In genomic region chr11:43604207-43604606, GRCm38 (mm10) we compare ENCODE assay signal across 19 mouse cellular contexts. TPM values are rescaled to one million over a fixed set of nuclear protein-coding genes. Genes with fewer than 3 reads are reported as not detected.
"Had no signal": no experiment of that assay in that cellular context is flagged by ENCODE, and none has a peak within 500 bp of the region (broad histone marks: within the 10 kb centered on the region; RNA-seq: fewer than 3 reads in every experiment).

No protein-coding gene starts in this region.

- H3K9me3 ChIP-seq: neural tube, embryonic 15.5 days; stomach, embryonic 15.5 days had no signal

- H3K4me1 ChIP-seq: stomach, embryonic 15.5 days had no signal

- H3K9ac ChIP-seq: neural tube, embryonic 15.5 days; stomach, embryonic 15.5 days had no signal

- H3K27me3 ChIP-seq: neural tube, embryonic 15.5 days; stomach, embryonic 15.5 days had no signal

- H3K27ac ChIP-seq: neural tube, embryonic 15.5 days; stomach, embryonic 15.5 days; stomach, postnatal 0 days had no signal

- H3K36me3 ChIP-seq: neural tube, embryonic 15.5 days; stomach, embryonic 15.5 days had no signal

- DNase-seq: retina, postnatal 1 day; right cerebral cortex, adult 18-20 months; right cerebral cortex, postnatal 14 days; right cerebral cortex, postnatal 25 days; right cerebral cortex, postnatal 4 days; spleen, adult 18-20 months; thymus, adult 18-20 months; thymus, adult 2 months; thymus, postnatal 14 days; thymus, postnatal 25 days; thymus, postnatal 36 days; thymus, postnatal 4 days had no signal

- H3K4me2 ChIP-seq: neural tube, embryonic 15.5 days; stomach, embryonic 15.5 days had no signal

- H3K4me3 ChIP-seq: neural tube, embryonic 15.5 days; stomach, embryonic 15.5 days had no signal

RNA-seq across cellular contexts. Expression of gene Fabp6, which starts 2.9 kb away (rescaled TPM):
- polyA plus RNA-seq: neural tube, embryonic 14.5 days; neural tube, embryonic 15.5 days; spleen, adult 2 months; stomach, embryonic 14.5 days; testis, adult 2 months had no signal
